Mouse (Mus musculus): ENCODE data around the gene Tti1. TPM values are rescaled to one million over a fixed set of nuclear protein-coding genes. Genes with fewer than 3 reads are reported as not detected.
A peak's percentile ranks its signal among the peaks of the same experiment; 100 is the strongest.

The Tti1 gene
- polyA plus RNA-seq, 1 experiment = 2.0 TPM

DNA sequence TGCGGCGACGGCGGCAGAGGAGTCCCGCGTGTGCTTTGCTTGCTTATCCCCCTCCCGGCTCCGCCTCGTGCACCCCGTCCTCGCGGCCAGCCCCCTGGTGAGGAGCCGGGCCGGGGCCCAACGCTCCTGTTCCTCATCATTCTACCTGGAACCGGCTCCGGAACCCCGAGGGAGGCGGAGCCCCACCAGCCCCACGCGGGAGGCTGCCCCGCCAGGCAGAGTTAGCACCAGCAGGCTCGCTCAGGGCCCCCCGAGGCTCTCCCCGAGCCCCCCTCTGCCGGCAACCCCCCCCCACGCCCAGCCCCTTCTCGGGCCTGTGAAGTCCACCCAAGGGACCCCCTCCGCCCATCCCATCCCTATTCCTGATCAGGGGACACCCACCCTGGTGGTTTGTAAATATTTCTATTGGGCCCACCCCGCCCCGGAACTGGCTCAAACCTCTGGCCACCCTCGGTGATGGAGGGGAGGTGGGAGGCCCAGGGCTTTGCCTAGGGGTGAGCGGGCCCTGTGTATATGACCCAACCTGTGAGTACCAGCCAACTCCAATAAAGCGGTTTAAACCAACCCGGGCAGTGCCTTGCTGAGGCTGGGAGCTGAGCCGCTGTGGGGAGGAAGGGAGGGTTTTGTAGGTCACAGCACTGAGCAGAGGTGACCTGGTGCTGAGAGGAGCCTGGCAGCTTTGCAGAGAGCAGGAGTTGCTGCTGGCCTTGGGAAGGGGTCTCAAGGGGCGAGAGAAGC, 83.9 kb downstream of the Tti1 start:
- TF ChIP-seq GATA1 (IDR thresholded peaks at IDR 0.05; ENCODE audit: low read length) = no peak

DNA sequence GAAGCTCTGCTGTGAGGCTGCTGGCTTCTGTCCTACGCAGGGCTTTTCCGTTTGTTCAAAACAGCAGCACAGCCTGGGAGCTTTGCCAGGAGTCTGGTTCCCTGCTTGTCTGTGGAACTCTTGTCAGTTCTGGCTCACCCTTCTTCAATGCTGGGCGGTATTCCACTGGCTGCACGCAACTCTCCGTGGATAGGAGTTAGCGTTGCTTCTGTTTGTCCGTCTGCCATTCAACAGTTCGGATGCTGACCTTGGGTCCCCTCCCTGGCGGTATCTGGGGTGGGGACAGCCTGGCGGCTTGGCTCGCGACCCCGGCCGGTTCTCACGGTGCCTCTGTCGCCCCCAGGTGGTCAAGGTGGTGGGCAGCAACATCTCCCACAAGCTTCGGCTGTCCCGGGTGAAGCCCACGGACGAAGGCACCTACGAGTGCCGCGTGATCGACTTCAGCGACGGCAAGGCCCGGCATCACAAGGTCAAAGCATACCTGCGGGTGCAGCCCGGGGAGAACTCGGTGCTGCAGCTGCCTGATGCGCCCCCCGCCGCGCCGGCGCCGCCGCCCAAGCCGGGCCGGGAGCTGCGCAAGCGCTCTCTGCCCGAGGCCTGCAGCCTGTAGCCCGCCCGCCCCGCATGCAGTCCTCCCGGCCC, 84.6 kb downstream of the Tti1 start:
- TF ChIP-seq GATA1 (IDR thresholded peaks at IDR 0.05; ENCODE audit: low read length) = no peak

DNA sequence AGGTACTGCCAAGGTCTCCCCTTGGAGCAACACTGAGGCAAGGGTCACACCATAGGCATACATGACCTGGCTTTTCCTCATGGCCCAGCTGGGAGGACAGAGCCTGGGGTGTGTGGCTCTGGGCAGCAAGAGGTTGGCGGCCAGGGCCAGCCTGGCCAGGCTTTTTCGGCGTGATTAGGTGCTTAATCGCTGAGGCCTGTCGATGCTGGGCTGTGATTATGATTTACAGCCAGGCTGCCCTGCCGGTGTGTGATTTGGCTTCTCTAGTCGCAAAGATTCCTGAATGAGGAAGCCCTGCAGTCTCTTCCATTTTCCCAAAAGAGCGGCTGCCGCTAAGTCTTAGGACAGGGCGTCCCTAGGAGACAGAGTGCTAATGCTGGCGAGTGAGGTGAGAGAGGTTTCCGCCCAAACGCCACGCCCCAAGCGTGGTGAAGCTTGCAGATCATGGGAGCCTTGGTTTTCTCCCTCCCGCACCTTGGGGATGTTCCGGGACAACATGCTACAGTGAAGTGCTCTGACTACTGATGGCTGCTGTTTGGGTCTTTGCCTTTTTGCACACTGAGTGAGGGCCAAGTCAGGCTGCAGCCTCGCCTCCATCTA, 87.5 kb downstream of the Tti1 start:
- TF ChIP-seq GATA1 (IDR thresholded peaks at IDR 0.05; ENCODE audit: low read length) = no peak

DNA sequence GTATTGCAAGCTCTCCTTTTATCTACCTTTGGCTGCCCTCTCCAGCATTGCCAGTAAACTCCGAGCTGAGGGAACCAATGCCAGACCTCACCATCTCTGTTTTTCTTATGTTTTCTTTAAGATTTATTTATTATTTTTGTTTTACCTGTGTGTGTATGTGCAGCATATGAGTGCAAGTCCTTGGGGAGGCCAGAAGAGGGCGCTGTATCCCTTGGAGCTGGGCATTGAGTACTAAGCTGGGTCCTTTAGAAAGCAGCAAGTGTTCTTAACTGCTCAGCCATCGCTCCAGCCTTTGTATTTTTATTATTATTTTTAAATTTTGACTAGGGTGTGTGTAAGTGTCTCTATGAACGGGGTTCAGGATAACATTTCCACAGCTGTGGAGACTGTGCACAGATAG, 91.6 kb downstream of the Tti1 start:
- no peak for TF ChIP-seq GATA1 (IDR thresholded peaks at IDR 0.05; ENCODE audit: low read length)

DNA sequence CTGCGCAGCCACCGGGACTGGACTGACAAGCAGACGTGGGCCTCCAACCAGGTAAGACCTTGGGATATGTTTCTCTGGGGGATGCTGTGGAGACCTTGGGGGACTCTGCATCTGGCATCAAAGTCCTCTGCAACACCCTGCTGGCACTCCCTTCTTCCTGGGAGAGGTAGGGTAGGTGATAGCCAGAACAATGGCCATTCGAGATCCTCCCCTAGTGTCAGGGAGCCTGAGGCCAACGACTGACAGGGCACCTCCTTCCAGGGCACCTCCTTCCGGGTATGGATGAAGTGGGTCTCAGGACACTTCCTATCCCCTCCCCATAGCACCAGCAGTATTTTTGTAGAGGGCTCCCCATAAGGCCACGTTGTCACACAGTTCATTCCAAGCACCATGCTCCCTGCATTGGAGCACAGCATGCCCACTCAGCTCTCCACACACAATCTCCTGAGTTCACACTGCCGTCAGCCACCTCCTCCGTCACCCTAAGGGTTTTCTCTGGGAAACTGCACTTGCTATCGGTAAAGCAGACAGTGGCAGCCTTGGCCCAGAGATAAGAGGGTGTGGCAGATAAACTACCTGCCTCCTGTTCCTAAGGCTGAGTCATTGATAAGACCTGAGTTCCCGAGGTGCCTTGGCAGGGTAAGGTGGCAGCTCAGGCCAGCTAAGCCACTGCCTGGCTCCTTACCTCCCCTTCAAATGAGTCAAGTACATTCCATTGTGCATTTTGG, 92.6 kb downstream of the Tti1 start:
- peak; percentile 6 for TF ChIP-seq GATA1 (IDR thresholded peaks at IDR 0.05; ENCODE audit: low read length)

DNA sequence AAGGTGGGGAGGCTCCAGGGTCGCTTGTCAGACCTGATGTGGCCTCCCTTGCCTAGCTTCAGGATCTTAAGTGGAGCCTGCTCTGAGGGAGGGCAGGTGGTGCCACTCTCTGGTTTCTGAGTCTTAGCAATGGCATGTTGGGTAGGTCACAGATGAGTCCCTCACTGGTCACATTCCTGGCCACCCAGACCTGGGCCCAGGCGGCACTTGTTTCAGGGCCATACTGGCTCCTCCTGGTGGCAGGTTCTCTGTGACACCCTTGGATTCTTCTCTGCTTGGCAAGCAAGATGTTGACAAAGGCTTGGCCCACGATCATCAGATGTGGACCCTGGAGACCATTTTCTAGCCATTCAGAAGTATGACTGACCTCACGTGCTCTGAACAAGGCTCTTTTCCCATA, 95.6 kb downstream of the Tti1 start:
- no peak for TF ChIP-seq GATA1 (IDR thresholded peaks at IDR 0.05; ENCODE audit: low read length)

Other genes with a start within 250 kb of the Tti1 start
- gene Vstm2l, start 113.8 kb downstream of the Tti1 start, polyA plus RNA-seq (2012) = not detected in 2 replicates
- gene Rprd1b, start 64 bp upstream of the Tti1 start, polyA plus RNA-seq (2012) = 38.4 and 71.5 TPM in 2 replicates
- 7.2 and 11.3 TPM in 2 replicates for gene Tgm2, start 118.0 kb upstream of the Tti1 start, polyA plus RNA-seq (2012)
- gene D630003M21Rik, start 200.8 kb upstream of the Tti1 start, polyA plus RNA-seq (2012) = 0.01 TPM in 1 of 2 replicates, not detected in the other
- gene Bpi, start 229.7 kb upstream of the Tti1 start, polyA plus RNA-seq (2012) = not detected in 2 replicates

All from G1E-ER4 (cell line).